Mouse (Mus musculus) forebrain, embryonic 15.5 days (tissue): ENCODE data around the gene Tspan4. TPM values are rescaled to one million over a fixed set of nuclear protein-coding genes. Genes with fewer than 3 reads are reported as not detected.

ENCODE experiments used
- ATAC-seq: fragments of 200-750 bp; cut with Nextera tagmentation; replicated peaks from 2 replicates; pipeline ENCODE4 v1.8.0; 2017; ENCODE audit warnings: mild to moderate bottlenecking, moderate TSS enrichment, moderate library complexity
- H3K27ac ChIP-seq: fragments of 300-500 bp; sonication (generic); replicated peaks from 2 replicates; pipeline ENCODE4 v1.5.1; 2015; ENCODE audit warnings: mild to moderate bottlenecking, inconsistent platforms
- H3K27me3 ChIP-seq: fragments of 300-500 bp; sonication (generic); 2 replicates; pipeline ENCODE4 v1.6.1; 2015; ENCODE audit warnings: inconsistent platforms
- H3K36me3 ChIP-seq: fragments of 300-500 bp; sonication (generic); 2 replicates; pipeline ENCODE4 v1.6.1; 2015; ENCODE audit warnings: mild to moderate bottlenecking, inconsistent platforms
- H3K4me1 ChIP-seq: fragments of 300-500 bp; sonication (generic); 2 replicates; pipeline ENCODE4 v1.6.1; 2015; ENCODE audit warnings: inconsistent platforms
- H3K4me2 ChIP-seq: fragments of 300-500 bp; sonication (generic); replicated peaks from 2 replicates; pipeline ENCODE4 v1.6.1; 2015; ENCODE audit warnings: mild to moderate bottlenecking, inconsistent platforms
- H3K4me3 ChIP-seq: fragments of 300-500 bp; sonication (generic); 2 replicates; pipeline ENCODE4 v1.5.1; 2015; ENCODE audit warnings: mild to moderate bottlenecking, inconsistent platforms
- H3K9ac ChIP-seq: fragments of 300-500 bp; sonication (generic); replicated peaks from 2 replicates; pipeline ENCODE4 v1.6.1; 2015; ENCODE audit warnings: mild to moderate bottlenecking, inconsistent platforms
- H3K9me3 ChIP-seq: fragments of 300-500 bp; sonication (generic); 2 replicates; pipeline ENCODE4 v1.6.1; 2016; ENCODE audit warnings: inconsistent platforms
- WGBS: fragments of 180-500 bp; shearing (Covaris S2); methylation state at CpG from one replicate; pipeline ENCODE4 v1.1.7; 2015; ENCODE audit warnings: mixed read lengths; 5-methylcytosine and 5-hydroxymethylcytosine counted together
- polyA plus RNA-seq: library from polyadenylated mRNA; unstranded; fragments of >200 nt; fragmentation: Nextera tagmentation; extraction: Ambion mirVana; gene quantifications from 2 replicates; pipeline ENCODE4 v1.2.1, GENCODE M21; 2015

Tspan4 gene
- polyA plus RNA-seq, 1 experiment from 2014 or later: 25.6 TPM

DNA sequence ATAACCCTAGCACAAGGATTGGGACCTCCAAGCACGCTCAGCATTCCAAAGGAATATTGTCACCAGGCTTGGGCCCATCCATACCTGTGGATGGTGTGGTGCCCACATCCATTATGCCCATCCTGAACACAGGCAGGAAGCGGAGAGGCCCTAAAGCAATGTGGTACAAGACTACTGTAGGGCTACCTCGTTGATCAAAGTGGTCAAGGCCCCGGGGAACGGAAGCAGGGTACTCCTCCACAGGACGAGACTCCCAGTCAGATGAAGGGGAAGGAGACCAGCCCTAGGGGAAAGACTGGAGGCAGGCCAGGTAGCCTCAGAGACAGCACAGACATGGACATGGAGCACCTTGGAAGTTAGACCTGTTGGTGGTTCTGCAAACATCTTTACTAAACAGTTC, 2.3 kb upstream of the Tspan4 start:
- WGBS: 94% methylated on average over 6 of the region's 6 CpGs
- Histone ChIP-seq H3K36me3 (peaks cover 29% of the 10 kb centered on the region), H3K27me3 (peaks cover 15% of the 10 kb centered on the region), H3K27ac (no peak overlapping the region), H3K9me3 (no peaks in the 10 kb centered on the region), H3K9ac (no peak overlapping the region), H3K4me2 (no peak overlapping the region), H3K4me1 (peaks cover 56% of the 10 kb centered on the region), H3K4me3 (no peak overlapping the region)
- ATAC-seq: no peak

DNA sequence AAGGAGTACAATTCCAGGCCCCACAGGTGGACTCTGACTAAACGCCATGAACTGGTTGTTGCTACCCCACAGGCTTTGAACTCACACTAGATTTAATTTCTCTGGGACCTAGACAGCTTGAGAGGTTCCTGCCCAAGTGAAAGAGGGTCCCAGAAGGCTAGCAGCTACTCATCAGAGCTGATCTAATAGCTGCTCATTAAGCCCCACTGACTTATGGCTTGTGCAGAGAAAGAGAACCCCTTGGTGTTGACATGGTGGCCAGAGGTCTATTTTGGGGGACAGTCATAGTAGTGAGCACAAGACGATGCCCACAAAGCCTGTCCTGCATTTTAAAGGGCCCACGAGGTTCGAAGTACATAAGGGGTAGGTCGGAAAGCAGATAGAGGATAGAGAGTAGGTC, 880 bp upstream of the Tspan4 start:
- H3K9me3 ChIP-seq: no peaks in the 10 kb centered on the region
- H3K27ac ChIP-seq: no peak overlapping the region
- no peak for ATAC-seq
- WGBS: 6% methylated on average over 5 of the region's 5 CpGs
- H3K4me1 ChIP-seq: peaks cover 42% of the 10 kb centered on the region
- H3K4me2 ChIP-seq: peak overlapping the region; percentile 87
- peaks cover 15% of the 10 kb centered on the region for H3K27me3 ChIP-seq
- peak overlapping the region; percentile 79 for H3K4me3 ChIP-seq
- peaks cover 29% of the 10 kb centered on the region for H3K36me3 ChIP-seq
- peak overlapping the region; percentile 80 for H3K9ac ChIP-seq

DNA sequence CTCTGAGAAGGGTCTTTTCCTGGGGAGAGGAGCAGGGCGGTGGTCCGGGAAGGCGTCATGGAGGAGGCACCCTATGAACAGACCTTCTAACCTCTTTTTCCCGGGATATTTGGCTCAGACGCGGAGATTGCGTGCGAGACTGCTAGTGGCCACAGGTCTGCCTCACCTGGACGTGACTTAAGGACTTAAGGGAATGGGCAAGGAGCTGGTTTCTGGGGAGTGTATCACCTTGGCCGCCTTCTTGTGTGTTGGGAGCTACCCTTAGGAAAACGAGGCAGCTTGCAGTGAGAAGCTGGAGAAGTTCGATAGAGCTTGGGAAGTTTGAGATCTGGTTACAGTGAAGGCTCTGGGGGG, 742 bp downstream of the Tspan4 start:
- Histone ChIP-seq H3K4me1 (peaks cover 29% of the 10 kb centered on the region), H3K9ac (peak overlapping the region; percentile 80), H3K4me3 (peak overlapping the region; percentile 79), H3K4me2 (peak overlapping the region; percentile 87), H3K27me3 (peaks cover 15% of the 10 kb centered on the region), H3K9me3 (no peaks in the 10 kb centered on the region), H3K27ac (peak overlapping the region; percentile 82; the same call in 1 of the 2 replicates), H3K36me3 (peaks cover 19% of the 10 kb centered on the region)
- ATAC-seq: no peak
- WGBS: 3% methylated on average over 12 of the region's 12 CpGs

DNA sequence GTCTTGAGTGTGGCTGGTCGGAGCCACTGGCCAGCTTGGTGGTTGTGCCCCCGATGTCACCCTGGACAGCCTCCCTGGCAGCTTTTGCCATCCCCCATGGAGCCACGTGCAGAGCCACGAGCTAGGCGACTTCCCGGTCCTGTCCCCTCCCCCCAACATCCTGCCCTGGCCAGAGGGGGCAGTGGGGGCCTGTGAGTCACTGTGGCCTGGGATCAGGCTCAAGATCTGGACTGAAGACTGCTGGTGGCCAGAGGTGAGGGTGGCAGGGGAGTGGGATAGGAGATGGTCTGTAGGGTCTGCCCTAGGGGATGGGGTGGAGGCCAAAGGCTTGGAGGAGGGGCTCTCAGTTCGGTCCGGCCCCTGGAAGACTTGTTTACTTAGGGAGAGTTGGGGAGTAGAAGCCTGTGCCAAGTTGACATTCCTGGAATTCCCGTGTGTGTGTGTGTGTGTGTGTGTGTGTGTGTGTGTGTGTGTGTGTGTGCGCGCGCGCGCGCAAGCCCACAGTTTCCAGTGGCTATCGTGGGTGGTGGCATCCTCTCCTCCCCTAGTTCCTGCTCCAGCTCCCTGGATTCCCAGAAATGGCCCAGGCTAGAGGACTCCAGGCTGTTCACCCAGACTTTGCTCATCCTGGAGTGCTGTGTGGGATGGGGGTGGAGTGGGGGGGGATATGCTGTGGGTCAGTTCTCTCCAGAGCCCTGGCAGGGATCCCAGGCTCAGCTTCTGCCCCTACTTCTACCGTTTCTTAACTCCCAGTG, 1.4 kb downstream of the Tspan4 start:
- peak overlapping the region; percentile 79 for H3K4me3 ChIP-seq
- peaks cover 13% of the 10 kb centered on the region for H3K36me3 ChIP-seq

DNA sequence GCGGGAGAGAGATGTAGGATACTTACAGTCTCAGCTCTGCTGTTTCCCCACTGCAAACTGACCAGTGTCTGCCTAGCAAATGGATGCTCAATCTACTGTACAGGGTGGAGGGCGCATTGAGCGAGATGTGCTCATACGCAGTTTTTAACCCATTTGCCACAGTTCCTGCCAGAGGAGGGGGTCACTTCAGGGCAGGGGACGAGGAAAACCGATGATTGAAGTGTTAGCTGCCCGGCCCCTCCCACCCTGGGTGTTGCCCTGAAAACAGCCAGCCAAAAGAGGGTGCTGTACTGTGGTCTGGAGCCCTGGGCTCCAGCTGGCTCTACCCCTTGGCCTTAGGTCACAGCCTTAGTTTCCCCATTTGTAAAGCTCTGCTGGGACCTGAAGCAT, 1.9 kb downstream of the Tspan4 start:
- Histone ChIP-seq H3K4me3 (no peak overlapping the region; the same call in 1 of the 2 replicates), H3K27ac (no peak overlapping the region; the same call in 1 of the 2 replicates), H3K4me2 (no peak overlapping the region)

More for the DNA sequence above, 1.4 kb downstream of the Tspan4 start:
- no peak for ATAC-seq
- Histone ChIP-seq H3K9ac (no peak overlapping the region; the same call in 1 of the 2 replicates), H3K27me3 (peaks cover 15% of the 10 kb centered on the region), H3K4me2 (peak overlapping the region; percentile 87), H3K9me3 (no peaks in the 10 kb centered on the region), H3K4me1 (peaks cover 36% of the 10 kb centered on the region), H3K27ac (no peak overlapping the region; the same call in 1 of the 2 replicates)
- whole genome bisulfite sequencing: 5% methylated on average over 17 of the region's 17 CpGs

DNA sequence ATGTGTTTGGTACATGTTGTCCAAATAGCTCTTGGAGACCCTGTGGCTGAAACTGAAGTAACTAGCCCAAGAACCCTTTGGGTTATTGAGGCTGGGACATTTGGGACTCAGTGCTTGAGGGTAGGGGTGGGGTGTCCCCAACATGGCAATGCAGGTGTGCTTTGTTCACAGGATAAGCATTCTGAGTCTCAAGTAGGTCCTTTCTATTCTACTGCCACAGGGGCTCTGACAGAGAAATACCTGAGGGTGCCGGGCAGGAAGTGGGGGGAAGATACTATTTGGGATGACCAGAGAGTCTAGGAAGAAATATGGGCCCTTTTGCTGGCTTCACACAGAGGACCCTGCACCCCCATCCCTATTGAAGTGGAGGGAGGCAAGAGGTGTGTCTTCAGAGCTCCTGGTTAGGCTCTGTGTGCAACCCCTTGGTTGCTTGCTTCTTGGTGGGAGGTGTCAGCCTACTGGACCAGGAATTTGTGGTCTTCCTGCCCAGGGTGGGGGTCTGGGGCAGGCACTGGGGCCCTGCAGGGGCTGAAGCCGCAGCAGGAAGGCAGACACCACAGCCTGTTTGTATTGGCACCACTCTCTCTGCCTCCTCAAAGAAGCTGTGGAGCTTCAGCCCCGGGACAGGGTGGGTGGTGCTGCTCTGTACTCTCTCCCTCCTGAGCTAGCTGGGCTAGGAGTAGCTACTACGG, 2.7 kb downstream of the Tspan4 start:
- no peak overlapping the region for H3K4me2 ChIP-seq
- no peak overlapping the region for H3K4me3 ChIP-seq
- peaks cover 49% of the 10 kb centered on the region for H3K4me1 ChIP-seq
- WGBS: 72% methylated on average over 4 of the region's 4 CpGs
- H3K27ac ChIP-seq: no peak overlapping the region
- peaks cover 15% of the 10 kb centered on the region for H3K27me3 ChIP-seq
- no peak overlapping the region for H3K9ac ChIP-seq
- no peaks in the 10 kb centered on the region for H3K9me3 ChIP-seq
- ATAC-seq: no peak
- peaks cover 2% of the 10 kb centered on the region for H3K36me3 ChIP-seq

More for the DNA sequence above, 1.9 kb downstream of the Tspan4 start:
- no peak for ATAC-seq
- peaks cover 10% of the 10 kb centered on the region for H3K36me3 ChIP-seq
- peaks cover 15% of the 10 kb centered on the region for H3K27me3 ChIP-seq
- WGBS: 23% methylated on average over 7 of the region's 7 CpGs
- H3K9ac ChIP-seq: no peak overlapping the region
- peaks cover 41% of the 10 kb centered on the region for H3K4me1 ChIP-seq
- H3K9me3 ChIP-seq: no peaks in the 10 kb centered on the region

DNA sequence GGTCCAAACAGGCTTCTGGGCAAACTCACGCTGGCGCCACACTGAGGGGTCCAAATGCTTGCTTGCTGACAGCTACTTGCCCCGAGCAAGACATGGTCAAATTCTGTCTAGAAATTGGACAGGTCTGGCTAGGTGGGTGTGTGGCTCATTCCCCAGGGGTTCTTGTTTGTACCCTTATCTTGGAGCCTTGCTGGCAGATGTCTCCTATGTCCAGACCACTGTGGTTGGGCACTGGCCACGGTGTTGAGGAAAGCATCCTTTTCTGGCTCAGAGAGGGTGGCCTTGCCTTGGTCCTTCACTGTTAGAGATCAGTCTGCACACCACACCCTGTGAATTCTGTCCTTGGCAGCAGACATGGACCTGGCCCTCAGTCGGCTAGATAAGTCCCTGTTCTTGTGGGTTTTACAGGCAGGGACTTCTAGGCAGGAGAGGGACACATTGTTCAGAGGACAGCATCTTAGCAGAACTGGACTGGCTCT, 3.3 kb downstream of the Tspan4 start:
- no peaks in the 10 kb centered on the region for H3K36me3 ChIP-seq
- 83% methylated on average over 5 of the region's 5 CpGs for WGBS
- H3K9me3 ChIP-seq: no peaks in the 10 kb centered on the region
- no peak for ATAC-seq
- peaks cover 54% of the 10 kb centered on the region for H3K4me1 ChIP-seq
- H3K4me3 ChIP-seq: no peak overlapping the region
- no peak overlapping the region for H3K9ac ChIP-seq
- no peak overlapping the region for H3K27ac ChIP-seq
- peaks cover 15% of the 10 kb centered on the region for H3K27me3 ChIP-seq
- no peak overlapping the region for H3K4me2 ChIP-seq

DNA sequence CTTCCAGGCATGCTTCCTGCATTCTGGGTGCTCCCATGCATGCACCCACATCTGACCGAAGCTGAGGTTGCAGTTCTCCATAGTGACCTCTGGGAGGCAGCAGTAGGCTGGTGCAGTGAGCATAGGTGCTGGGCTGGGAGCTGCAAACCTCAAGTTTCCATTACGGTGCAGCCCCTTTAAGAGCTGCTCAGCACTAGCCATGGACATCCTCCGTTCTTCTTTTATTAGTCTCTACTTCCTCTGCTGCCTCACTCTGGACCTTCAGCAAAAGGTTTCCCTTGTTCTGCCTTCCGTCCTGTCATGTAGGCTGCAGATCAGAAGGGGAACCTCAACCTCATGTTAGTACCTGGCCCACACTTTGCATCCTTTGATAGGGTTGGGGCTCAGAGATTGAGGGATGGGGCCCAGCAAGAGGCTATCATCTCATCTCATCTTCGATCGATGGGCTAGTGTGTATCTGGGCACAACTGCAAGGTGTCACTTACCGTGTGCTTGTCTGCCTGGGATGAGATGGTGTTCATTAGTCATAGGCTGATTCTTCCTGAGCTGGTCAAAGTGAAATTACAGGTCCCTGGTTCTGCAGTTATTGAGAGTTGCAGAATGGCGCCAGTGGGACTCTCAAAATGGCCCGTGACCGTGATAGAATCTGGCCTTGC, 5.9 kb downstream of the Tspan4 start:
- Histone ChIP-seq H3K4me2 (peak overlapping the region; percentile 91), H3K36me3 (no peaks in the 10 kb centered on the region), H3K4me1 (peaks cover 42% of the 10 kb centered on the region), H3K9me3 (no peaks in the 10 kb centered on the region), H3K27ac (no peak overlapping the region), H3K27me3 (peaks cover 13% of the 10 kb centered on the region), H3K4me3 (peak overlapping the region; percentile 64), H3K9ac (no peak overlapping the region)
- ATAC-seq: peak; percentile 51
- 7% methylated on average over 10 of the region's 10 CpGs for WGBS

DNA sequence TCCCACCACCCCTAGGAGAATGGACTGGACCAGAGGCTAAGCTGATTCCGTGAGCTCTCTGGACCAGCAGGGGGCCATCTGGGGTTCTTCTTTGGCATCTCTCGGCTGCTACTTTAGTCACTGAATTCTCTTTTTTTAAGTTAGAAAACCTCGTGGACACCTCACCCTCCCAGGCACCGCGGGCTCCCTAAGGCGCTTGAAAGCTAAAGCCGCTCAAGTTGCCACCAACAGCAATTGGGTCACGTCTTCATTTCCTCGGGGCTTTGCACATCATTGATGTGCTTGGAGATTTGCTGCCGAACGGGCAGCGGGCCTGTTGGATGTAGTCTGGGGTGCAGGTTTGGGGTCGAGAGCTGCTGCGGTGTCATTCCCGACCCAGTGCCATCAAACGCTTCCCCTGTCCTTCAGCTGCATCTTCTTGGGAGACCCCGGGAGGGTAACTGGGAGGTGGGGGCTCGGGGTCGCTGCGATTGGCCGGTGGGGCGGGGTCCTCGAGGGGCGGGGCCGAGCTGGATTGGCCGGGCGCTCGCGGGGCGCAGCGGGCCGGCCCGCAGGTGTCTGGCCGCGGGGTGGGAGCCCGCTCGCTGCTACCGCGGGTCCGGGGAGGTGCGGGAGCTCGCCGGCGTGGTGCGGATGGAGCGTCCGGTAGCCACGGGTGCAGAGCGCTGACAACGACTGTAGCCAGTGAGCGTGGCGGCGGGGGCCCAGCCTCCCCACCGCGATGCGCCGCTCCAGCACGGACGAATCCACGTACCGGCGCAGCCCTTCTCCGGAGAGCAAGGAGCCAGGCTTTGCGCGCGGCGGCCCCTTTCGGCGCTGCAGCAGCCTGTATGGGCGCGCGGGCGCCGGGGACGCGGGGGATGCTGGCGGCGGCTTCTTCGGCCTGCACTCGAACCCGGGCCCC, 6.7 kb downstream of the Tspan4 start:
- H3K36me3 ChIP-seq: no peaks in the 10 kb centered on the region
- peak; percentile 55 for ATAC-seq
- H3K4me1 ChIP-seq: peaks cover 35% of the 10 kb centered on the region
- H3K4me2 ChIP-seq: peak overlapping the region; percentile 91
- WGBS: under 1% methylated on average over 80 of the region's 81 CpGs
- H3K27me3 ChIP-seq: peaks cover 7% of the 10 kb centered on the region; the same call in 1 of the 2 replicates
- no peaks in the 10 kb centered on the region for H3K9me3 ChIP-seq
- peak overlapping the region; percentile 64 for H3K4me3 ChIP-seq
- no peak overlapping the region for H3K27ac ChIP-seq
- H3K9ac ChIP-seq: peak overlapping the region; percentile 63

DNA sequence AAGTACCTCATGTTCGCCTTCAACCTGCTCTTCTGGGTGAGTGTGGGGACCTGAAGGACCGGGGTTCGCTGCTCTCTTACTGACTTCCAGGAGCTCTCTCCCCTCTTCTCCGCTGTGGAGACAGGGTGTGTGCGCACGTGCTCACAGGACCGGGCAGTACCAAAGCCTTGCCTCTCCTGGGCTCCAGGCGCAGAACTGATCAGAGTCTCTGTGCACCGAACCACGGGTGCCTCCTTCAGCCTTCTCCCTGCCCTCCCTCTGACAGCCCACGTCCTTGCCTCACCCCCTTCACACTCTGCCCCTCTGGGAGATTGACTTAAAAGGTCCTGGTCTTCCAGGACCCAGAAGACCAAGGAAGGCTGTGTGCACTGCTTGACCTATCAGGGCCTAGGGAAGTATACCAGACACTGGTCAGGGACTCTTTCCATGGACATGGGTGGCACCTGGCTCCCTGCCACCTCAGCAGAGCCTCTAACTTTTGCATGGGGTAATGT, 7.5 kb downstream of the Tspan4 start:
- Histone ChIP-seq H3K9ac (peak overlapping the region; percentile 63), H3K27ac (no peak overlapping the region), H3K36me3 (no peaks in the 10 kb centered on the region), H3K9me3 (no peaks in the 10 kb centered on the region), H3K4me3 (peak overlapping the region; percentile 64), H3K4me2 (peak overlapping the region; percentile 91), H3K27me3 (no peaks in the 10 kb centered on the region; the same call in 1 of the 2 replicates), H3K4me1 (peaks cover 33% of the 10 kb centered on the region)
- WGBS: 2% methylated on average over 11 of the region's 11 CpGs
- ATAC-seq: 0 out of 2 replicates have a peak, but pooled peaks have one; percentile 6

DNA sequence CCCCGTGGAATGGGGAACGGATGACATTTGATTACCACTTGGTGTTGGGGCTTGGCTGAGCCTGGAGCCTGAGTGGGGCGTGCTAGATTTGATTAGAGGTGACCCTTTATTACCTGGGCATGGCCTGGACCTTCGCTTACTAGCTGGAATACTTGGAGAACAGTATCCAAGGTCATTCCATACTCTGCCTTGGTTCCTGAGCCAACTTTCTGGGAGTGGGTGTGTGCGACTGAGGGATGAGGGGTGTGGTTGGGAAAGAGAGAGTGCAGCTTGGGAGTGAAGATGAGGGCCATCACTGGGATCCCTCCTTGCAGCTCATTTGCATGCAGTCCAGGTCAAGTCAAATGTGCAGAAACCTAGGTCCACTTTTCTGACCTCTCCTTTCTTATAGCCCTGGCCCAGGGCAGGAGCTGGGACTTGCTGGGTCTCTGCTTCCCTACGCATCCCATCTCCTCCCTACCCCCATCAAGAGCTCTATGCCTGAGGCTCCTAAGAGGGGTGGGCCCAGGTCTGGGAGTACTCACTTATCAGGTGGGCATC, 8.1 kb downstream of the Tspan4 start:
- ATAC-seq: no peak
- H3K27me3 ChIP-seq: no peaks in the 10 kb centered on the region; the same call in 1 of the 2 replicates
- 74% methylated on average over 6 of the region's 6 CpGs for WGBS
- H3K9me3 ChIP-seq: no peaks in the 10 kb centered on the region
- no peak overlapping the region for H3K27ac ChIP-seq
- no peak overlapping the region for H3K9ac ChIP-seq
- H3K4me3 ChIP-seq: no peak overlapping the region; the same call in 1 of the 2 replicates
- H3K36me3 ChIP-seq: no peaks in the 10 kb centered on the region
- peaks cover 33% of the 10 kb centered on the region for H3K4me1 ChIP-seq
- H3K4me2 ChIP-seq: peak overlapping the region; percentile 91; the same call in 1 of the 2 replicates
